Mouse (Mus musculus): ENCODE data around the gene Suco. TPM values are rescaled to one million over a fixed set of nuclear protein-coding genes. Genes with fewer than 3 reads are reported as not detected.

Suco gene
- polyA plus RNA-seq, 1 experiment from 2014 or later: 13.3 TPM

GRCm38 (mm10) chr1:161912940-161913647, 36.6 kb upstream of the Suco start:
- Histone ChIP-seq H3K27ac (no peak overlapping the region), H3K9me3 (replicated peaks) (no peaks in the 10 kb centered on the region), H3K9ac (no peak overlapping the region), H3K36me3 (no peaks in the 10 kb centered on the region), H3K4me2 (no peak overlapping the region), H3K4me1 (no peaks in the 10 kb centered on the region), H3K4me3 (no peak overlapping the region), H3K27me3 (replicated peaks) (no peaks in the 10 kb centered on the region; the same call in 1 of the 2 replicates)
- WGBS (ENCODE audit: insufficient replicate concordance): 42% methylated on average over 4 of the region's 4 CpGs
- ATAC-seq: no peak

GRCm38 (mm10) chr1:161909074-161909473, 32.6 kb upstream of the Suco start:
- ATAC-seq: no peak
- Histone ChIP-seq H3K9me3 (replicated peaks) (no peaks in the 10 kb centered on the region), H3K4me1 (no peaks in the 10 kb centered on the region), H3K4me3 (no peak overlapping the region), H3K36me3 (no peaks in the 10 kb centered on the region), H3K27me3 (replicated peaks) (no peaks in the 10 kb centered on the region; the same call in 1 of the 2 replicates), H3K27ac (no peak overlapping the region), H3K9ac (no peak overlapping the region), H3K4me2 (no peak overlapping the region)
- WGBS (ENCODE audit: insufficient replicate concordance): 80% methylated on average over 8 of the region's 8 CpGs

- Histone ChIP-seq H3K4me3 (no peak overlapping the region), H3K36me3 (no peaks in the 10 kb centered on the region), H3K27ac (no peak overlapping the region), H3K9me3 (replicated peaks) (no peaks in the 10 kb centered on the region), H3K9ac (no peak overlapping the region), H3K27me3 (replicated peaks) (no peaks in the 10 kb centered on the region), H3K4me2 (no peak overlapping the region), H3K4me1 (0 out of 2 replicates have a peak, but pooled peaks cover 4% of the 10 kb centered on the region)
- WGBS (ENCODE audit: insufficient replicate concordance): 45% methylated on average over 2 of the region's 2 CpGs
- no peak for ATAC-seq
Measured at GRCm38 (mm10) chr1:161907795-161908457, 31.4 kb upstream of the Suco start.

GRCm38 (mm10) chr1:161907111-161907510, 30.6 kb upstream of the Suco start:
- H3K9me3 ChIP-seq (replicated peaks): no peaks in the 10 kb centered on the region
- H3K4me3 ChIP-seq: no peak overlapping the region
- 81% methylated on average over 4 of the region's 4 CpGs for WGBS (ENCODE audit: insufficient replicate concordance)
- no peak for ATAC-seq
- H3K4me2 ChIP-seq: no peak overlapping the region
- H3K27me3 ChIP-seq (replicated peaks): no peaks in the 10 kb centered on the region
- 0 out of 2 replicates have a peak, but pooled peaks cover 10% of the 10 kb centered on the region for H3K4me1 ChIP-seq
- no peaks in the 10 kb centered on the region for H3K36me3 ChIP-seq
- H3K27ac ChIP-seq: no peak overlapping the region
- no peak overlapping the region for H3K9ac ChIP-seq

GRCm38 (mm10) chr1:161902692-161903452, 26.4 kb upstream of the Suco start:
- Histone ChIP-seq H3K36me3 (no peaks in the 10 kb centered on the region), H3K4me1 (0 out of 2 replicates have a peak, but pooled peaks cover 13% of the 10 kb centered on the region), H3K27me3 (replicated peaks) (no peaks in the 10 kb centered on the region), H3K9ac (no peak overlapping the region), H3K27ac (no peak overlapping the region), H3K4me3 (no peak overlapping the region), H3K4me2 (no peak overlapping the region), H3K9me3 (replicated peaks) (no peaks in the 10 kb centered on the region)
- ATAC-seq: no peak
- WGBS (ENCODE audit: insufficient replicate concordance): 73% methylated on average over 9 of the region's 9 CpGs

- WGBS (ENCODE audit: insufficient replicate concordance): 49% methylated on average over 2 of the region's 2 CpGs
- H3K27ac ChIP-seq: no peak overlapping the region
- no peaks in the 10 kb centered on the region for H3K9me3 ChIP-seq (replicated peaks)
- no peaks in the 10 kb centered on the region for H3K27me3 ChIP-seq (replicated peaks)
- no peak overlapping the region for H3K4me3 ChIP-seq
- no peaks in the 10 kb centered on the region for H3K36me3 ChIP-seq
- peaks cover 31% of the 10 kb centered on the region for H3K4me1 ChIP-seq
- no peak for ATAC-seq
- H3K9ac ChIP-seq: no peak overlapping the region
- no peak overlapping the region for H3K4me2 ChIP-seq
Measured at GRCm38 (mm10) chr1:161900129-161900528, 23.6 kb upstream of the Suco start.

GRCm38 (mm10) chr1:161897235-161897634, 20.8 kb upstream of the Suco start:
- Histone ChIP-seq H3K4me1 (peaks cover 48% of the 10 kb centered on the region), H3K4me3 (no peak overlapping the region), H3K36me3 (no peaks in the 10 kb centered on the region), H3K9me3 (replicated peaks) (no peaks in the 10 kb centered on the region), H3K27me3 (replicated peaks) (no peaks in the 10 kb centered on the region), H3K27ac (no peak overlapping the region), H3K4me2 (no peak overlapping the region), H3K9ac (no peak overlapping the region)
- no peak for ATAC-seq
- WGBS (ENCODE audit: insufficient replicate concordance): 74% methylated on average over 8 of the region's 8 CpGs

GRCm38 (mm10) chr1:161896130-161896529, 19.6 kb upstream of the Suco start:
- ATAC-seq: no peak
- peak overlapping the region; percentile 94 for H3K27ac ChIP-seq

GRCm38 (mm10) chr1:161895014-161895413, 18.5 kb upstream of the Suco start:
- WGBS (ENCODE audit: insufficient replicate concordance): 90% methylated on average over 3 of the region's 3 CpGs
- Histone ChIP-seq H3K4me1 (peaks cover 54% of the 10 kb centered on the region), H3K27me3 (replicated peaks) (no peaks in the 10 kb centered on the region), H3K4me3 (no peak overlapping the region), H3K27ac (peak overlapping the region; percentile 94), H3K4me2 (peak overlapping the region; percentile 55), H3K9me3 (replicated peaks) (no peaks in the 10 kb centered on the region), H3K36me3 (no peaks in the 10 kb centered on the region), H3K9ac (peak overlapping the region; percentile 60)
- ATAC-seq: peak; percentile 53

More at GRCm38 (mm10) chr1:161896130-161896529, 19.6 kb upstream of the Suco start:
- no peaks in the 10 kb centered on the region for H3K27me3 ChIP-seq (replicated peaks)
- H3K4me3 ChIP-seq: no peak overlapping the region
- 53% methylated on average over 10 of the region's 10 CpGs for WGBS (ENCODE audit: insufficient replicate concordance)
- H3K36me3 ChIP-seq: no peaks in the 10 kb centered on the region
- no peak overlapping the region for H3K9ac ChIP-seq
- peaks cover 54% of the 10 kb centered on the region for H3K4me1 ChIP-seq
- H3K9me3 ChIP-seq (replicated peaks): no peaks in the 10 kb centered on the region
- H3K4me2 ChIP-seq: 0 out of 2 replicates have a peak overlapping the region, but pooled peaks have one; percentile 3

GRCm38 (mm10) chr1:161894553-161894952, 18.1 kb upstream of the Suco start:
- H3K4me3 ChIP-seq: no peak overlapping the region

GRCm38 (mm10) chr1:161894126-161894525, 17.6 kb upstream of the Suco start:
- WGBS (ENCODE audit: insufficient replicate concordance): 17% methylated on average over 2 of the region's 2 CpGs
- Histone ChIP-seq H3K27ac (peak overlapping the region; percentile 94), H3K36me3 (no peaks in the 10 kb centered on the region), H3K9me3 (replicated peaks) (no peaks in the 10 kb centered on the region), H3K27me3 (replicated peaks) (no peaks in the 10 kb centered on the region), H3K4me1 (peaks cover 54% of the 10 kb centered on the region), H3K4me3 (peak overlapping the region; percentile 8; the same call in 1 of the 2 replicates), H3K4me2 (peak overlapping the region; percentile 55), H3K9ac (peak overlapping the region; percentile 63)
- ATAC-seq: peak; percentile 75

More at GRCm38 (mm10) chr1:161894553-161894952, 18.1 kb upstream of the Suco start:
- no peaks in the 10 kb centered on the region for H3K36me3 ChIP-seq
- no peaks in the 10 kb centered on the region for H3K9me3 ChIP-seq (replicated peaks)
- H3K4me1 ChIP-seq: peaks cover 54% of the 10 kb centered on the region
- H3K9ac ChIP-seq: peak overlapping the region; percentile 63
- 6% methylated on average over 2 of the region's 2 CpGs for WGBS (ENCODE audit: insufficient replicate concordance)
- peak; percentile 96 for ATAC-seq
- peak overlapping the region; percentile 94 for H3K27ac ChIP-seq
- H3K27me3 ChIP-seq (replicated peaks): no peaks in the 10 kb centered on the region
- H3K4me2 ChIP-seq: peak overlapping the region; percentile 55

- H3K4me1 ChIP-seq: peaks cover 32% of the 10 kb centered on the region
- no peaks in the 10 kb centered on the region for H3K9me3 ChIP-seq (replicated peaks)
- H3K4me3 ChIP-seq: no peak overlapping the region
- H3K27me3 ChIP-seq (replicated peaks): no peaks in the 10 kb centered on the region
- no peak overlapping the region for H3K9ac ChIP-seq
- 89% methylated on average over 3 of the region's 3 CpGs for WGBS (ENCODE audit: insufficient replicate concordance)
- no peaks in the 10 kb centered on the region for H3K36me3 ChIP-seq
- no peak overlapping the region for H3K4me2 ChIP-seq
- no peak for ATAC-seq
- no peak overlapping the region for H3K27ac ChIP-seq
Measured at GRCm38 (mm10) chr1:161888823-161889222, 12.3 kb upstream of the Suco start.
